Mouse (Mus musculus) thymus, postnatal 4 days (tissue): ENCODE measurements around the gene Fzd5.

Experiments used
- DNase-seq: peaks from one replicate; pipeline ENCODE4 v3.0.0; 2021

The Fzd5 gene

DNA sequence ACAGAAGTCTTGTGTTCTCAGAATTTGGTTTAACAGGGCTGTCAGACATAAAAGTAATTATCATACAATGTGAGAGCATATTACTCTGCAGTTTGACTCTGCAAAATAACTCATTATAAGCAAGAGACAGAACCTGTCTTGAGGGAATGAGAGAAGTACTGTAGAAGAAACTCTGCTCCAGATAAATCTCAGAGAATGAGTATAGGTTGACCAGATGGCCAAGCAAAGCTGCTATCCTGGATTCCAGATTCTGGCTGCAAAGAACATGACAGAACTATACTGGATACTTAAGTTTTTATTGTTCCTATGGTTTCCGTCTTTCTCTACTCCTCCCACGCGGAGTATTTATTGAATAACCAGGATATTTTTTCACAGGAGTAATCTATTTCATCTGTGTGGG lies 54.5 kb downstream of the Fzd5 start:
- no peak for DNase-seq

DNA sequence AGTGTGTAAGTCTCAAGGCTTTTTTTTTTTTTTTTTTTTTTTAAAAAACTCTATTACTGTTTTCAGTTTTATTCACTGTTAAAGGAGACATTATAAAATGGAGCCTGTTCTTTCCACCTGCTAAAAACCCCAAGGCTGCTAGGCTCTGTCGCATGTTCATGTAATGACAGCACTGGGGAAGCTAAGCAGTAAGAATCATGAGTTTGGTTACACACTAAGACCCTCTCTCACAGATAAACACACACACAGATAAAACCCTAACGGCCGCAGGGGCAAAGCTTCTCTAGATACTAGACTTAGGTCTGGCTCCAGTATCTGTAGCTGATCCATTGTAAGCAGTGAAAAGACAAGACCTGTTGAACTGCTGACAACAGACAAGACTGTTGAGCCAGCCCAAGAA lies 56.1 kb downstream of the Fzd5 start:
- DNase-seq: no peak
